In the genomic region with DNA sequence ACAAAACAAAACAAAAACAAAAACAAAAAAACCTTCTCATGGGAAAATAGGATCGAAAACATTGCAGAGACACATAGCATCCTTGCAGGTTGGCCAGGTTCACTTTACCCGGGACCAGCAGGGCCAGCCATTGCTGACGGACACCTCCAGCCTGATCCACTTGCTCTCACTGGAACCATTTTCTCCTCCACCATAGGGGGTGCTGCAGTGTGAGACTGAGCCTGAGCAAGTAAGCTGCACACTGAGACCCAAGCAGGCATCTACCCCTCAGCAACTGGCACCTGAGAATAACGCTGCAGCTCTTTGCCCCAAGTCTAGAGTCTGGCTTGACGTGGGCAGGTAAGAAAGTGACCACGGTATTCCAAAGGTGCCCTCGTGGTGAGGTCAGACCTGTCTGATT, we compare ENCODE assay signal across 8 mouse cellular contexts. TPM values are rescaled to one million over a fixed set of nuclear protein-coding genes. Genes with fewer than 3 reads are reported as not detected.
A peak's percentile ranks its signal among the peaks of the same experiment; 100 is the strongest.
DNase-seq lines count a peak whose midpoint lies in the region; ATAC-seq and TF ChIP-seq lines count a peak whose summit lies in the region.
"Had no signal": no experiment of that assay in that cellular context is flagged by ENCODE, and none has a peak within 500 bp of the region (broad histone marks: within the 10 kb centered on the region; RNA-seq: fewer than 3 reads in every experiment).

No protein-coding gene starts in this region.

- H3K27ac ChIP-seq in left cerebral cortex, adult 2 months: no peak overlapping the region
- H3K27ac ChIP-seq in forebrain, embryonic 15.5 days (replicated peaks): no peak overlapping the region
- H3K27ac ChIP-seq in neural tube, embryonic 15.5 days (replicated peaks): no peak overlapping the region

- no peak overlapping the region for H3K4me2 ChIP-seq in forebrain, embryonic 15.5 days (replicated peaks)
- peak overlapping the region; percentile 83 for H3K4me2 ChIP-seq in neural tube, embryonic 15.5 days

- no peaks in the 10 kb centered on the region for H3K9me3 ChIP-seq in forebrain, embryonic 15.5 days
- no peaks in the 10 kb centered on the region for H3K9me3 ChIP-seq in neural tube, embryonic 15.5 days (replicated peaks)

- no peak for ATAC-seq in forebrain, embryonic 15.5 days (replicated peaks)
- ATAC-seq in neural tube, embryonic 15.5 days (ENCODE audit: low FRiP score): no peak

- H3K9ac ChIP-seq in forebrain, embryonic 15.5 days (replicated peaks): 0 out of 2 replicates have a peak overlapping the region, but pooled peaks have one; percentile 15
- H3K9ac ChIP-seq in neural tube, embryonic 15.5 days (replicated peaks): no peak overlapping the region

- H3K36me3 ChIP-seq in forebrain, embryonic 15.5 days: no peaks in the 10 kb centered on the region
- no peaks in the 10 kb centered on the region for H3K36me3 ChIP-seq in neural tube, embryonic 15.5 days

- DNase-seq in left cerebral cortex, adult 2 months (ENCODE audit: extremely low spot score in 1 of 2, low spot score in 2 of 2): no peak
- DNase-seq in left cerebral cortex, postnatal 36 days (ENCODE audit: low spot score in 2 of 2): no peak
- DNase-seq in MEL-GATA-1-ER (ENCODE audit: extremely low read depth, low read depth): peak; percentile 6
- no peak for DNase-seq in embryo, embryonic 11 days
- no peak for DNase-seq in layer of hippocampus, adult 18-20 months (ENCODE audit: low spot score in 2 of 2)
- DNase-seq: heart, adult 18-20 months had no signal

- intact Hi-C loops in left cerebral cortex, adult 2 months (cut with DNase I): loop anchor here (5.0 kb wide), 1 partner anchor 72 kb away; a partner anchor contains a TSS
- intact Hi-C loops in left cerebral cortex, postnatal 36 days (cut with DNase I): loop anchor here (5.0 kb wide), 1 partner anchor 72 kb away; a partner anchor contains a TSS

- 75% methylated on average over 7 of the region's 7 CpGs for WGBS in forebrain, embryonic 15.5 days
- 80% methylated on average over 7 of the region's 7 CpGs for WGBS in neural tube, embryonic 15.5 days

- H3K4me1 ChIP-seq in forebrain, embryonic 15.5 days: peaks cover 28% of the 10 kb centered on the region
- peaks cover 31% of the 10 kb centered on the region for H3K4me1 ChIP-seq in neural tube, embryonic 15.5 days

- no peak overlapping the region for H3K4me3 ChIP-seq in left cerebral cortex, adult 2 months
- peak overlapping the region; percentile 58; the same call in 1 of the 2 replicates for H3K4me3 ChIP-seq in forebrain, embryonic 15.5 days
- H3K4me3 ChIP-seq in neural tube, embryonic 15.5 days (replicated peaks): no peak overlapping the region

- no peaks in the 10 kb centered on the region for H3K27me3 ChIP-seq in forebrain, embryonic 15.5 days
- no peaks in the 10 kb centered on the region for H3K27me3 ChIP-seq in neural tube, embryonic 15.5 days (replicated peaks)

- peak; percentile 12 for TF ChIP-seq CTCF in left cerebral cortex, adult 2 months (IDR thresholded peaks at IDR 0.05)

RNA-seq across cellular contexts. Expression of a gene that starts 1.6 kb away (rescaled TPM):
- 10 to 100 TPM; 41.4 to 42.6 TPM for total RNA-seq in left cerebral cortex, adult 2 months (2021)
- 10 to 100 TPM; 35.6 to 49.9 TPM for total RNA-seq in left cerebral cortex, postnatal 36 days (2021)
- 56.7 and 59.2 TPM in 2 replicates for polyA plus RNA-seq in forebrain, embryonic 15.5 days (2015; fragmentation: Nextera tagmentation; extraction: Ambion mirVana)
- polyA plus RNA-seq in neural tube, embryonic 15.5 days (2015; fragmentation: Nextera tagmentation; extraction: Ambion mirVana): 57.5 and 62.9 TPM in 2 replicates
- total RNA-seq in layer of hippocampus, adult 18-20 months (2021): 10 to 100 TPM; 41.3 to 41.6 TPM

RNA-seq across cellular contexts. Expression of a gene that starts 1.8 kb away (rescaled TPM):
- 10 to 100 TPM; 13.0 to 13.9 TPM for total RNA-seq in left cerebral cortex, adult 2 months (2021)
- 10 to 100 TPM in 1 of 2 experiments, 1 to 10 TPM in 1; 9.8 to 12.7 TPM for total RNA-seq in left cerebral cortex, postnatal 36 days (2021)
- polyA plus RNA-seq in forebrain, embryonic 15.5 days (2015; fragmentation: Nextera tagmentation; extraction: Ambion mirVana): 32.0 and 32.1 TPM in 2 replicates
- polyA plus RNA-seq in neural tube, embryonic 15.5 days (2015; fragmentation: Nextera tagmentation; extraction: Ambion mirVana): 28.2 and 30.6 TPM in 2 replicates
- 10 to 100 TPM; 12.0 to 12.8 TPM for total RNA-seq in layer of hippocampus, adult 18-20 months (2021)

RNA-seq across cellular contexts. Expression of a gene that starts 31.5 kb away (rescaled TPM):
- under 1 TPM; 0.77 to 0.87 TPM for total RNA-seq in left cerebral cortex, adult 2 months (2021)
- total RNA-seq in left cerebral cortex, postnatal 36 days (2021): under 1 TPM; 0.29 to 0.54 TPM
- 0.18 and 0.46 TPM in 2 replicates for polyA plus RNA-seq in forebrain, embryonic 15.5 days (2015; fragmentation: Nextera tagmentation; extraction: Ambion mirVana)
- 3.8 and 5.1 TPM in 2 replicates for polyA plus RNA-seq in neural tube, embryonic 15.5 days (2015; fragmentation: Nextera tagmentation; extraction: Ambion mirVana)
- 1 to 10 TPM; 1.0 to 1.1 TPM for total RNA-seq in layer of hippocampus, adult 18-20 months (2021)

RNA-seq across cellular contexts. Expression of a gene that starts 57.0 kb away (rescaled TPM):
- 10 to 100 TPM; 56.2 to 59.4 TPM for total RNA-seq in left cerebral cortex, adult 2 months (2021)
- 10 to 100 TPM; 52.3 to 58.1 TPM for total RNA-seq in left cerebral cortex, postnatal 36 days (2021)
- 27.6 and 28.5 TPM in 2 replicates for polyA plus RNA-seq in forebrain, embryonic 15.5 days (2015; fragmentation: Nextera tagmentation; extraction: Ambion mirVana)
- 15.4 and 16.1 TPM in 2 replicates for polyA plus RNA-seq in neural tube, embryonic 15.5 days (2015; fragmentation: Nextera tagmentation; extraction: Ambion mirVana)
- 10 to 100 TPM; 72.1 to 76.9 TPM for total RNA-seq in layer of hippocampus, adult 18-20 months (2021)
